Mouse (Mus musculus): ENCODE measurements around the gene Pxmp4.

Gene Pxmp4

DNA sequence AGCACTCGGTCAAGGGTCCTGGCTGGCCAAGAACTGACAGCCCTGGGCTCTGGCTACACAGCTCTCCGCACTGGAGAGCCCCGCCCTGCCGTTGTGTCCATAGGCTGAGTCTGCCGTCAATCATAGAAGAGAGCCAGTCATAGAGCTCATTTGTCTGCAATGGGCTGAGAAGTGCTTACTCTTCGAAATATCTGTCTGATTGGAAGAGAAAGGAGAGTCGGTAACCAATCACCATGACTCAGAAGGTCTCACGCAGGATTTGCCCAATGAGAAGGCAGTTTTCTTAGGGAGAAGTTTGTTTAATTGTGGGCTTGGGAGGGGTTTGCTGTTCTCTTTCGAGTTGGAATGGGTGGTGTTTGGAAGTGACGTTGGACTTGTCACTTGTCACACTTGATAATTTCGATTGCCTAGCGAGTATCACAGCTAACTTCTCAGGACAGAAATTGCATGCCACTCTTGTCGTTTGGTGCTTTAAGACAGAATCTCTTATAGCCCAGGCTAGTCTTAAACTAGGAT is at the start of gene Pxmp4:
TSS of gene Pxmp4 (minus strand) at position 71 of the 516 bp plus-strand sequence.
- peak; percentile 99 to 100 for DNase-seq (ENCODE audit: low spot score in 2 of 2)

- DNase-seq (ENCODE audit: low spot score in 2 of 2) = no peak
Measured at GRCm38 (mm10) chr2:154651363-154651762, 47.9 kb upstream of the Pxmp4 start, which contains the start of gene Chmp4b. TSS of gene Chmp4b (plus strand) at chr2:154651705.

DNA sequence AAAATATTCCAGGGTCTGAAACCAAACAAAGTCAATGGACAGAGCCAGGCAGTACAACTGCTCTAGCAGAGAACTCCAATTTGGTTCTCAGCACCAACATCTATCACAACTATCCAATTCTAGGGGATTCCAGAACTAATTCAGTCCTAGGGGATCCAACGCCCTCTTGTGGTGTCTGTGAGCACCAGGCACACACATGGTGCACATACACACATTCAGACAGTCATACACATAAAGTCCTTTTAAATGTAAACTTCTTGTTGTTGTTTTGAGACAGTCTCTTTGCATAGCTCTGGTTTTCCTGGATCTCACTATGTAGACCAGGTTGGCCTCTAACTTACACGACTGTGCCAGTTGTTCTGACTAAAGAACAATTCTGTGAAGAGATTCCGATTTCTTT is 46.9 kb upstream of the Pxmp4 start:
- no peak for DNase-seq (ENCODE audit: low spot score in 2 of 2)

DNA sequence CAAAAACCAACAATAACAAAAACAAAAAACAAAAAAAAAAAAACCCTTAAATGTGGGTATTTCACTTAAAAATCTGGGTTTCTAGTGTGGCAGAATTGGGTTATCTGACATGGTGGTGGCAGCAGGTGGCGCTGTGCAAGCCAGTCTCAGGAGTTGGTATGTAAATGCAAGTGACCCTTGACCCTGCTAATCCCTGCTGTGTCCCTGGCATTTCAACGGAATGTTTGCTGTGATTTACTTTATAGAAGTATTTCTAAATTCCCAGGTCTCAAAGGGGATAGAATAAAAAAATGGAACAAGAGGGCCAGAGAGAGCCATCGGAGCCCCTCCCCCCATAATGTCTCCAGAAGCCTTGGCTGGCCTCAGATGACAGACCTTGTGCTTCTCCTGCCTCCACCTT is 44.6 kb upstream of the Pxmp4 start:
- DNase-seq (ENCODE audit: low spot score in 2 of 2) = no peak

DNA sequence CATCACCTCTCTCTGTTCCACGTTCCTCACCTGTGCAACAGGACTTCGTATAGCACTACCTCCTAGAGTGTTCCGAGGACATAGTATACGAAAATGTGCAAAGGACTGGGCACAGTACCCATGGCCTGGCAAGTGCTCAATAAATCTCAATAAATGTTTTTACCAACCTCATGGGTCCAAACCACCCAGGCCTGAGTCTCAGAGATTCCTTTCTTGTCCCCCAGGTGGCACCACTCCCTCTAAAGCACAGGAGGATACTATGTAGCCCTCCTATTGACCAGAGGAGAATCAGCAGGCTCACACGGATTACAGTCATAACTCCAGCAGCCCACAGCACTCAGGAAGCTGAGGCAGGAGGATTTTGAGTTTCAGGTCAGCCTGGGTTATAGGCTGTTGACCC is 43.1 kb upstream of the Pxmp4 start:
- peak in 1 of 2 experiments; percentile 31 for DNase-seq (ENCODE audit: low spot score in 2 of 2)

DNA sequence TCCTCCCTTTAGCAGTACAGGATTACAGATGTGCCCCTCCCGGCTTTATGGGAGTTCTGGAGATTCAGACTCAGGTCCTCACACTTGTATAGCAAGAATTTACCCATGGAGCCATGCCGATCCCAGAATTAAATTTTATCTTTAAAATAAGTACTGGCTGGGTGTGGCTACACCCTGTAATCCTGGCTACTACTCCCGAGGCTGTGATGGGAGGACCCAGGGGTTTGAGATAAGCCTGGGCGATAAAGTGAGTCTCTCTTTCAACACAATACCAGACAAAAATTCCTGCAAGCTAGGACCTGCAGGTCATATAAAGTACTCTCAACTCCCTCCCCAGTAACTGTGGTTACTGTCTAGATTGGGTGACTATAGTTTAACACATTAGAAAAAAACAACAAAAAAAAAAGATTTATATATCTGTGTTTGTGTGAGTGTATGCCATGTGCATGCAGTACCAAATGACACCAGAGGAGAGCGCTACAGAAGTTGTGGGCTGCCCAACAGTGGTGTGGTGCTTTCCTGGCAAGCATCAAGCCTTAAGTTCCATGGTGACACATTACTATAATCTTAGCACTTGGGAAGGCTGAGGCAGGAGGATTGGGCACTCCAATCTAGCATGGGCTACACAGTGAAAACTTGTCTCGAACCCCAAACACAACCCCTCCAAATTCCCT is 39.3 kb upstream of the Pxmp4 start:
- no peak for DNase-seq (ENCODE audit: low spot score in 2 of 2)

DNA sequence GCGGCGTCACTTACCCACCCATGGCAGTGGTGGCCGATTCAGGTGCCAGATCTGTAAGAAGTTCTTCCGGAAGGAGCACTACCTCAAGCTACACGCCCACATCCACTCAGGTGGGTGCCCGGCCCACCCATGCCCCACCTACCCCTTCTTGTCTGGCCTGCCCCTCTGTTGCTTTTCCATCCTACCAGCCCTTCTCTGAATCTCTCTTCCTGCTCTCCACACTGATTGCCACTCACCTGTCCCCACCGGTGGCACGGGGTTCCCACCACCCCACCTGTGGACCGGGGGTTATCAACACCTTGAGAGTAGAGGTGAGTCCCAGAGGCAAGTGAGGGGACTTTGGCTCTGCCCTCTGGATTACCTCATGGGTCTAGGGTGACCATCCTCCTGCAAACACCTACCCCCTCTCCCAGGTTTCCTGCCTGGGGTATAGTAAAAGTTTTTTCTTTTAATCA is 38.5 kb upstream of the Pxmp4 start:
- no peak for DNase-seq (ENCODE audit: low spot score in 2 of 2)

GRCm38 (mm10) chr2:154641176-154641575 is 37.7 kb upstream of the Pxmp4 start:
- no peak for DNase-seq (ENCODE audit: low spot score in 2 of 2)

- DNase-seq (ENCODE audit: low spot score in 2 of 2) = no peak
Measured at GRCm38 (mm10) chr2:154639115-154639514, 35.6 kb upstream of the Pxmp4 start.

GRCm38 (mm10) chr2:154638521-154638920 is 35.0 kb upstream of the Pxmp4 start:
- DNase-seq (ENCODE audit: low spot score in 2 of 2) = no peak

DNA sequence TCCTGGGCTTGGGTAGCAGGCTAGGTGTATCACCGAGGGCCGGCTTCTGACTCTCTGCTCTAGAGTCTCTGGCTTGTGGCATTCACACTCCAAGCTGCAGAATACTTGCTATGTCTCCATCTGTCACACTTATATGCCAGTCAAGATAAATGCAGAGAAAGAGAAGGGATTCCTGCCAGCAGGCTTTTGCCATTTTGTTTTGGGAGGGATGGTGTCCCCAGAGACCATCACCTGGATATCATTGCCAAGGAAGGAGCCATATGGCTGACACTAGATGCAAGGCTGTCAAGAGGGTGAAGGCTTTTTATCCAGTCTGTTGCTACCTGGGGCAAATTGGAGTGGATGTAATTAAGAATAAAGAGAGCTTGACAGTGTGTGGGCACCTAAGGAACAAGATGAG is 32.3 kb upstream of the Pxmp4 start:
- DNase-seq (ENCODE audit: low spot score in 2 of 2) = no peak

GRCm38 (mm10) chr2:154633876-154634644 is 30.6 kb upstream of the Pxmp4 start:
- DNase-seq (ENCODE audit: low spot score in 2 of 2) = no peak

GRCm38 (mm10) chr2:154633039-154633742 is 29.7 kb upstream of the Pxmp4 start:
- DNase-seq (ENCODE audit: low spot score in 2 of 2) = no peak

DNA sequence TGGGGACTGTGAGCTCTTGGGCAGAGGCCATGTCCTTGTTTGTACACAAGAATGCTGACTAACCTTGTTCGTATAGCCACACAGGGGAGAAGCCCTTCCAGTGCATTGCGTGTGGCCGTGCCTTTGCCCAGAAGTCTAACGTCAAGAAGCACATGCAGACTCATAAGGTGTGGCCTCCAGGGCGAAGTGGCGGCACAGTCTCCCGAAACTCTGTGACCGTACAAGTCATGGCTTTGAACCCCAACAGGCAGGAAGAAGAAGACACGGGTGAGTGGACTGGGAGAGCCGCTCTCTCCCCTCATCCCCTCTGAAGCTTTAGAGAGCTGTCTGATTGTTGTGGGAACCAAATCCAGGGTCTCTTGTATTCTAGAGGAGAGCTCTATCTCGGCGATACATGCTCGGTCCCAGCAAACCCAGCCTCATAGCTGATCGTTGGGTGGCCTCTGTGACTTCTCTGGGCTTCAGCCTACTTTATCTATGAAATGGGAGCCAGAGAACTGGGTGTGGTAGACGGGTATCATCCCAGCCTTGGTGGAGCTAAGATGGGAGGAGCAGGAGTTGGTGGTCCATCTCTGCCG is 28.8 kb upstream of the Pxmp4 start:
- no peak for DNase-seq (ENCODE audit: low spot score in 2 of 2)

GRCm38 (mm10) chr2:154630531-154630930 is 27.0 kb upstream of the Pxmp4 start:
- no peak for DNase-seq (ENCODE audit: low spot score in 2 of 2)

- DNase-seq (ENCODE audit: low spot score in 2 of 2) = no peak
Measured at GRCm38 (mm10) chr2:154624137-154624536, 20.6 kb upstream of the Pxmp4 start.

DNA sequence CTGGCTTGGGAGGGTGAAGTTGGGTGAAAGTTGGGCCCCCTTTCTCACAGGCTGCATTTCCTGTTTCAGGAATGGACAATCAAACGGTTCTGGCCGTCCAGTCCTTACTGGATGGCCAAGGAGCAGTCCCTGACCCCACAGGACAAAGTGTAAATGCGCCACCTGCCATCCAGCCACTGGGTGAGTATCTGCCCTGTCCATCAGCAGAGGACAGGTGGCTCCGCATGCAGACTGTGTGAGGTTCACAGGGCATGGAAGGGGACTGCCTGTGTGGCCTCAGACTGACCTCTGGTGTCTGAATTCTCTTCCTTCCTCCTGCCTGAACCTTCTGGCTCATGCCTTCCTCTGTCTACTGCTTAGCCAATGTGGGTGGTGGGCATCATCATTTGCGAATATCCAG is 18.2 kb upstream of the Pxmp4 start:
- no peak for DNase-seq (ENCODE audit: low spot score in 2 of 2)

GRCm38 (mm10) chr2:154617061-154617460 is 13.6 kb upstream of the Pxmp4 start:
- DNase-seq (ENCODE audit: low spot score in 2 of 2) = no peak

DNA sequence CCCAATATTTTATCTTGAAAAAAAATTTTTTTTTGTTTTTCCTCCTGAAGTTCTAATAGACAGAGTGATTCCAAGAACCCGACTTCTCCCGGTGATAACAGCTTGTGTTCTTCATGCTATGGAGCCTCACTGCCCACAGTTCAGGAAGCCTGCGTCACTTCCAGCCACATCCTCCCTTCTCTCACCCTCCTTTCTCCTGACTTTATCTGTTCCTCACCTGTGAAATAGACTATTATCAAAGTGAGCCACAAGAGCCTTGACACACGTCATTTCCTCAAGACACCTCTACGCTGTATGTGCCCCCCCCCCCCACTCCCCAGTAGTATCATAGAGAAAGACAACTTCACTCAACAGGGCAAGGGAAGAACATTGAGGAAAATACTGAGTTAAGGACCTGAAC is 12.2 kb upstream of the Pxmp4 start:
- no peak for DNase-seq (ENCODE audit: low spot score in 2 of 2)

- DNase-seq (ENCODE audit: low spot score in 2 of 2) = no peak
Measured at GRCm38 (mm10) chr2:154614841-154615576, 11.5 kb upstream of the Pxmp4 start.

All from frontal cortex, postnatal 36 days (tissue).